Mouse (Mus musculus): Measurements from ENCODE around the gene Mt2.

DNA sequence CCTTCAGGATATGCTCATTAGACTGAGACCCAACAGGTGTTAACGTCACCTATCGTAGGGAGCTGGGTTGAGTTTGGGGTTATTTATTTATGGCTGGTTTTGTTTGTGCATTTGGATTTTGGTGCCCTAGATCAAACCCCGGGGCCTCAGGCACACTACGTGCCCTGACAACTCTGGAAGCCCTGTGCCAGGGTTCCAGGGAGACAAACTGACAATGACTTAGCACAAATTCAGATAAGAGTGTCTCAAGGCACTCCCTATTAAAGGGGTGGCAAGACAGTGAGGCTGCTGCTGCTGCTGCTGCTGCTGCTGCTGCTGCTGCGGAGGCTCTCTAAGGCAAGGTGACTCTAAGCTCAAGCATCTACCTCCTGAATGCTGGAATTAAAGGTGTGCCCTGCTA is 2.9 kb upstream of the Mt2 start:
- no peak for TF ChIP-seq CTCF (IDR thresholded peaks at IDR 0.05; ENCODE audit: borderline replicate concordance, insufficient read depth, low read length)
- no peak for TF ChIP-seq POLR2A (IDR thresholded peaks at IDR 0.05; ENCODE audit: low read depth, low read length)

Data from embryonic fibroblast, embryonic 13.5 days (primary cell).